Comparison of ENCODE assay signal across 21 mouse cellular contexts in the genomic region with DNA sequence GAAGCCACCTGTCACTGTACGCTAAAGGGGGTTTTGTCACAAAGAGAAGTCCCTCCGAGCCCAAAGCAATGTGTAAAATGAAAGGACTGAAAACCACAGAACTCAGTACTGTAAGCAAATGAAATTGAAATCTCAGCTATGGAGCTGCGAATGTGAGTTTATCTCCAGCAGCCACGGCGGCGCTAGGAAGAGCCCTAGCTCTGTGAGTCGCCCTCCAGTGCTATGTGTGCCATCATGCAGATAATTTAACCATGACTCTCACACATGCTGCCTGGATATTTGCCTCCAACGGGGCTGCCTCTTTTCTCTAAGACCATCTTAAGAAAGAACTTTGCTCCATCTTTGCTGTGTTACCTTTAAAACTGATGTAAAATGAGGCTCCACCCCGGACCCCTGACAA. TPM values are rescaled to one million over a fixed set of nuclear protein-coding genes. Genes with fewer than 3 reads are reported as not detected.
DNase-seq lines count a peak whose midpoint lies in the region; ATAC-seq and TF ChIP-seq lines count a peak whose summit lies in the region.
"Had no signal": no experiment of that assay in that cellular context is flagged by ENCODE, and none has a peak within 500 bp of the region (broad histone marks: within the 10 kb centered on the region; RNA-seq: fewer than 3 reads in every experiment).

No protein-coding gene starts in this region.

- H3K79me2 ChIP-seq in myocyte (ENCODE audit: control insufficient read depth, insufficient read depth): no peaks in the 10 kb centered on the region

- 0 out of 2 replicates have a peak, but pooled peaks have one; percentile 1 for TF ChIP-seq CTCF in midbrain, postnatal 0 days (IDR thresholded peaks at IDR 0.05)

- DNase-seq in heart, adult 11 months: peak; percentile 33
- DNase-seq in heart, postnatal 25 days (ENCODE audit: low spot score): no peak
- DNase-seq in midbrain, postnatal 0 days (ENCODE audit: low spot score): no peak
- DNase-seq in midbrain, embryonic 14.5 days: no peak
- no peak for DNase-seq in spleen, adult 12 weeks (ENCODE audit: low spot score)
- DNase-seq: adrenal gland, postnatal 10 days; cerebellum, adult 18-20 months; kidney, adult 11 months; liver, embryonic 13.5 days had no signal

- 72% methylated on average over 9 of the region's 9 CpGs for WGBS in hindbrain, embryonic 13.5 days
- 72% methylated on average over 9 of the region's 9 CpGs for WGBS in hindbrain, embryonic 12.5 days
- WGBS in midbrain, postnatal 0 days: 56% methylated on average over 9 of the region's 9 CpGs
- 69% methylated on average over 9 of the region's 9 CpGs for WGBS in midbrain, embryonic 14.5 days

- ATAC-seq in hindbrain, embryonic 13.5 days (ENCODE audit: low FRiP score): no peak
- no peak for ATAC-seq in hindbrain, embryonic 12.5 days (ENCODE audit: low FRiP score)
- no peak for ATAC-seq in midbrain, postnatal 0 days (ENCODE audit: low FRiP score)
- no peak for ATAC-seq in midbrain, embryonic 14.5 days (ENCODE audit: low FRiP score, low TSS enrichment)
- ATAC-seq: forebrain, embryonic 15.5 days had no signal

- H3K9ac ChIP-seq in hindbrain, embryonic 13.5 days: no peak overlapping the region
- no peak overlapping the region for H3K9ac ChIP-seq in hindbrain, embryonic 12.5 days
- H3K9ac ChIP-seq in midbrain, postnatal 0 days (replicated peaks; ENCODE audit: low read length, poor library complexity, severe bottlenecking): no peak overlapping the region
- no peak overlapping the region for H3K9ac ChIP-seq in midbrain, embryonic 14.5 days (replicated peaks; ENCODE audit: low read length)
- H3K9ac ChIP-seq: embryonic facial prominence, embryonic 12.5 days; forebrain, embryonic 15.5 days; limb, embryonic 12.5 days; liver, embryonic 13.5 days; stomach, embryonic 15.5 days had no signal

- intact Hi-C loops in heart, postnatal 25 days (cut with DNase I): no loop called here

- H3K4me3 ChIP-seq in hindbrain, embryonic 13.5 days: no peak overlapping the region
- no peak overlapping the region for H3K4me3 ChIP-seq in hindbrain, embryonic 12.5 days
- H3K4me3 ChIP-seq in midbrain, postnatal 0 days (ENCODE audit: low read depth, low read length): no peak overlapping the region
- no peak overlapping the region for H3K4me3 ChIP-seq in midbrain, embryonic 14.5 days (replicated peaks; ENCODE audit: low read depth, low read length)
- no peak overlapping the region for H3K4me3 ChIP-seq in myocyte
- H3K4me3 ChIP-seq: embryonic facial prominence, embryonic 12.5 days; forebrain, embryonic 15.5 days; left cerebral cortex, adult 2 months; limb, embryonic 12.5 days; liver, embryonic 13.5 days; stomach, embryonic 15.5 days had no signal

- no peak overlapping the region for H3K4me2 ChIP-seq in hindbrain, embryonic 13.5 days
- H3K4me2 ChIP-seq in hindbrain, embryonic 12.5 days (replicated peaks): no peak overlapping the region
- H3K4me2 ChIP-seq in midbrain, postnatal 0 days (ENCODE audit: low read depth, low read length, poor library complexity, severe bottlenecking): no peak overlapping the region
- no peak overlapping the region for H3K4me2 ChIP-seq in midbrain, embryonic 14.5 days (ENCODE audit: low read length)
- peak overlapping the region; percentile 18 for H3K4me2 ChIP-seq in myocyte (ENCODE audit: low read depth)
- H3K4me2 ChIP-seq: embryonic facial prominence, embryonic 12.5 days; forebrain, embryonic 15.5 days; limb, embryonic 12.5 days; liver, embryonic 13.5 days; stomach, embryonic 15.5 days had no signal

- H3K27me3 ChIP-seq in hindbrain, embryonic 13.5 days: no peaks in the 10 kb centered on the region
- H3K27me3 ChIP-seq in hindbrain, embryonic 12.5 days: no peaks in the 10 kb centered on the region
- no peaks in the 10 kb centered on the region for H3K27me3 ChIP-seq in midbrain, postnatal 0 days (ENCODE audit: insufficient read depth, low read length)
- H3K27me3 ChIP-seq in midbrain, embryonic 14.5 days (ENCODE audit: control insufficient read depth, insufficient read depth, low read length): no peaks in the 10 kb centered on the region
- no peaks in the 10 kb centered on the region for H3K27me3 ChIP-seq in myocyte (ENCODE audit: control insufficient read depth, insufficient read depth, insufficient read length)
- H3K27me3 ChIP-seq: embryonic facial prominence, embryonic 12.5 days; forebrain, embryonic 15.5 days; limb, embryonic 12.5 days; liver, embryonic 13.5 days; stomach, embryonic 15.5 days had no signal

- no peaks in the 10 kb centered on the region for H3K36me3 ChIP-seq in hindbrain, embryonic 13.5 days
- H3K36me3 ChIP-seq in hindbrain, embryonic 12.5 days: no peaks in the 10 kb centered on the region
- H3K36me3 ChIP-seq in midbrain, postnatal 0 days (ENCODE audit: insufficient read depth, low read length): no peaks in the 10 kb centered on the region
- no peaks in the 10 kb centered on the region for H3K36me3 ChIP-seq in midbrain, embryonic 14.5 days (ENCODE audit: control insufficient read depth, insufficient read depth, low read length)
- H3K36me3 ChIP-seq in myocyte (ENCODE audit: control insufficient read depth, insufficient read depth): no peaks in the 10 kb centered on the region
- H3K36me3 ChIP-seq: embryonic facial prominence, embryonic 12.5 days; forebrain, embryonic 15.5 days; limb, embryonic 12.5 days; liver, embryonic 13.5 days; stomach, embryonic 15.5 days had no signal

- no peak overlapping the region for H3ac ChIP-seq in myocyte (ENCODE audit: control insufficient read depth, insufficient read length)

- H3K27ac ChIP-seq in hindbrain, embryonic 13.5 days: 0 out of 2 replicates have a peak overlapping the region, but pooled peaks have one; percentile 12
- H3K27ac ChIP-seq in hindbrain, embryonic 12.5 days: no peak overlapping the region
- H3K27ac ChIP-seq in midbrain, postnatal 0 days (ENCODE audit: low read depth, low read length): no peak overlapping the region
- no peak overlapping the region for H3K27ac ChIP-seq in midbrain, embryonic 14.5 days (replicated peaks; ENCODE audit: low read depth, low read length)
- H3K27ac ChIP-seq: embryonic facial prominence, embryonic 12.5 days; forebrain, embryonic 15.5 days; kidney, postnatal 0 days; left cerebral cortex, adult 2 months; limb, embryonic 12.5 days; liver, embryonic 13.5 days; stomach, embryonic 15.5 days had no signal

- H3K4me1 ChIP-seq in hindbrain, embryonic 13.5 days (replicated peaks): no peaks in the 10 kb centered on the region
- no peaks in the 10 kb centered on the region for H3K4me1 ChIP-seq in hindbrain, embryonic 12.5 days
- no peaks in the 10 kb centered on the region for H3K4me1 ChIP-seq in midbrain, postnatal 0 days (ENCODE audit: insufficient read depth, low read length)
- no peaks in the 10 kb centered on the region for H3K4me1 ChIP-seq in midbrain, embryonic 14.5 days (ENCODE audit: control insufficient read depth, insufficient read depth, low read length)
- H3K4me1 ChIP-seq: embryonic facial prominence, embryonic 12.5 days; forebrain, embryonic 15.5 days; limb, embryonic 12.5 days; liver, embryonic 13.5 days; stomach, embryonic 15.5 days had no signal

- no peaks in the 10 kb centered on the region for H3K9me3 ChIP-seq in hindbrain, embryonic 13.5 days
- no peaks in the 10 kb centered on the region for H3K9me3 ChIP-seq in hindbrain, embryonic 12.5 days (replicated peaks)
- no peaks in the 10 kb centered on the region for H3K9me3 ChIP-seq in midbrain, postnatal 0 days (ENCODE audit: low read length)
- H3K9me3 ChIP-seq in midbrain, embryonic 14.5 days (ENCODE audit: control insufficient read depth, low read length): no peaks in the 10 kb centered on the region
- H3K9me3 ChIP-seq: embryonic facial prominence, embryonic 12.5 days; forebrain, embryonic 15.5 days; limb, embryonic 12.5 days; liver, embryonic 13.5 days; stomach, embryonic 15.5 days had no signal

- no peak for TF ChIP-seq POLR2A in myocyte (IDR thresholded peaks at IDR 0.05; ENCODE audit: insufficient read length, low read depth)

TF ChIP-seq in myocyte, 11 proteins besides CTCF, POLR2A, EP300 and RAD21:
- TF ChIP-seq MYOG (IDR thresholded peaks at IDR 0.05; ENCODE audit: control insufficient read depth in 1 of 3, insufficient read depth in 1 of 3, insufficient read length in 2 of 3, low read depth in 2 of 3) (no peak), MYOD1 (IDR thresholded peaks at IDR 0.05; ENCODE audit: control insufficient read depth in 1 of 3, insufficient read length in 2 of 3, low read depth in 2 of 3) (no peak), E2F4 (IDR thresholded peaks at IDR 0.05; ENCODE audit: insufficient read depth) (no peak), REST (IDR thresholded peaks at IDR 0.05; ENCODE audit: insufficient read depth, insufficient read length) (no peak), TCF3 (IDR thresholded peaks at IDR 0.05; ENCODE audit: insufficient read length, low read depth) (no peak)

RNA-seq across cellular contexts. Expression of gene Mlip, which starts 16.5 kb away (rescaled TPM):
- total RNA-seq in heart, postnatal 25 days (2021): 100 to 1,000 TPM; 134 to 142 TPM
- 0.99 and 1.2 TPM in 2 replicates for polyA plus RNA-seq in hindbrain, embryonic 13.5 days (2015; fragmentation: Nextera tagmentation; extraction: Ambion mirVana)
- 0.26 and 1.3 TPM in 2 replicates for polyA plus RNA-seq in hindbrain, embryonic 12.5 days (2016; fragmentation: Nextera tagmentation; extraction: Ambion mirVana)
- 0.60 and 3.6 TPM in 2 replicates for total RNA-seq in midbrain, postnatal 0 days (2014; rRNA removed)
- polyA plus RNA-seq in midbrain, postnatal 0 days (2015; fragmentation: Nextera tagmentation; extraction: Ambion mirVana): 1.8 and 1.9 TPM in 2 replicates
- 0.83 and 1.4 TPM in 2 replicates for polyA plus RNA-seq in midbrain, embryonic 14.5 days (2014; fragmentation: Nextera tagmentation; extraction: Ambion mirVana)
- 4.4 TPM for polyA plus RNA-seq in myocyte (2012; fragmentation: generic; extraction: Trizol)
- total RNA-seq: hematopoietic stem cell, adult 5-6 weeks; megakaryocyte progenitor cell, adult 5-6 weeks had no signal
- polyA plus RNA-seq: liver, embryonic 13.5 days; spleen, adult 2 months had no signal
